Mouse (Mus musculus) kidney, postnatal 0 days (tissue): ENCODE measurements at regions not wholly inside any gene's neighbourhood (a gene's known extent, or its start where the extent isn't known, plus 50 kb on each side); places are given as distances from the start of the nearest gene placed in this dataset.
A peak's percentile ranks its signal among the peaks of the same experiment; 100 is the strongest.

ENCODE experiments used
- ATAC-seq: fragments of 200-750 bp; cut with Nextera tagmentation; replicated peaks from 2 replicates; pipeline ENCODE4 v1.8.0; 2017; ENCODE audit warnings: low read depth, moderate number of reproducible peaks, moderate TSS enrichment, moderate library complexity; ENCODE audit not compliant: low FRiP score
- DNase-seq: peaks from one replicate; pipeline ENCODE4 v3.0.0-alpha.2; 2016; ENCODE audit warnings: low spot score
- H3K27ac ChIP-seq: fragments of 300-500 bp; sonication (generic); 2 replicates; pipeline ENCODE4 v1.5.1; 2014; ENCODE audit warnings: mild to moderate bottlenecking
- H3K27me3 ChIP-seq: fragments of 300-500 bp; sonication (generic); 2 replicates; pipeline ENCODE4 v1.6.1; 2014; ENCODE audit warnings: low read length, mixed read lengths; ENCODE audit not compliant: insufficient read depth
- H3K36me3 ChIP-seq: fragments of 300-500 bp; sonication (generic); 2 replicates; pipeline ENCODE4 v1.6.1; 2014; ENCODE audit warnings: low read length, mixed read lengths; ENCODE audit not compliant: insufficient read depth
- H3K4me1 ChIP-seq: fragments of 300-500 bp; sonication (generic); replicated peaks from 2 replicates; pipeline ENCODE4 v1.6.1; 2014; ENCODE audit warnings: antibody characterized with exemption, low read length, mixed read lengths; ENCODE audit not compliant: insufficient read depth
- H3K4me2 ChIP-seq: fragments of 300-500 bp; sonication (generic); 2 replicates; pipeline ENCODE4 v1.6.1; 2014; ENCODE audit warnings: mild to moderate bottlenecking, low read length, moderate library complexity, mixed read lengths
- H3K4me3 ChIP-seq: fragments of 300-500 bp; sonication (generic); replicated peaks from 2 replicates; pipeline ENCODE4 v1.5.1; 2014; ENCODE audit warnings: low read depth, low read length
- H3K9ac ChIP-seq: fragments of 300-500 bp; sonication (generic); 2 replicates; pipeline ENCODE4 v1.6.1; 2014; ENCODE audit warnings: low read depth, low read length
- H3K9me3 ChIP-seq: fragments of 300-500 bp; sonication (generic); replicated peaks from 2 replicates; pipeline ENCODE4 v1.6.1; 2016; ENCODE audit warnings: low read length, inconsistent platforms, mixed read lengths
- CTCF ChIP-seq: IDR thresholded peaks from 2 replicates; pipeline ENCODE4 v1.5.1; 2016; ENCODE audit warnings: antibody characterized with exemption, low read depth, mild to moderate bottlenecking, moderate library complexity
- WGBS: fragments of 180-500 bp; shearing (Covaris S2); extraction: QIAGEN DNeasy Blood & Tissue Kit; methylation state at CpG from one replicate; pipeline ENCODE4 v1.1.7; 2014; 5-methylcytosine and 5-hydroxymethylcytosine counted together

DNA sequence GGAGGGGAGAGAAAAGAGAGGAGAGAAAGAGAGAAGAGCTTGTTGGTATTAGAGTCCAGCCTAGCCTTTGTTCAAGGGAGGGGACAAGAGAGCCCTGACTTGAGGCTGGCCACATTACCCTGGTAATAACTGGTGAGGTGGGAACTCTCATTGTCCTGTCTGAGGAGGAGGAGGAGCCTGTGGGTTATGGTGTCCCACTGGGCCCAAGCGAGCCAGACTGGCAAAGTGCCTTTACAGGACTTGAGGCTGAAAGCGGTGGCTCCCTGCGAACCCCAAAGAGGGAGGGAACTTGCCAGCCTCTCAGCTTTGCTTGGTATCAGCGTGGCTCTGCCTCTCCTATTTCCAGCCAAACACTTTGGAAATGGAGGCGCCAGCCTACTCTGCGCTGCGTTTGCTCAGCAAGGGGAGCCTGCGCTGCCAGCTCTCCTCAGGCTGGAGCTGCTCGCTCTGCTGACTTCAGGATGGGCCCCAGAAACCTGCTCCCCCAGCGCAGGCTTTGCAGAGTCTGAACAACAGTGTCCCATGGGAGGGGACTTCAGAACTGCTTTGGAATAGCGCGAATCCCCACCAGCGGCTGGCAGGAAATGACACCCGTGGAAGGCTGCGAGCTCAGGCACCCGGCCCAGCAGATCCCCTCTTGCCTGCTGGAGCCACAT lies 66.4 kb upstream of the Pmepa1 start:
- no peak for TF ChIP-seq CTCF
- no peak overlapping the region for H3K9ac ChIP-seq
- peaks cover 18% of the 10 kb centered on the region for H3K4me1 ChIP-seq
- H3K36me3 ChIP-seq: no peaks in the 10 kb centered on the region
- H3K4me3 ChIP-seq: no peak overlapping the region
- H3K4me2 ChIP-seq: no peak overlapping the region
- H3K27me3 ChIP-seq: no peaks in the 10 kb centered on the region
- ATAC-seq (peak; percentile 18; the same call in 1 of the 2 replicates), DNase-seq (peak; percentile 42)
- no peak overlapping the region for H3K27ac ChIP-seq
- no peaks in the 10 kb centered on the region for H3K9me3 ChIP-seq
- 45% methylated on average over 16 of the region's 16 CpGs for WGBS

DNA sequence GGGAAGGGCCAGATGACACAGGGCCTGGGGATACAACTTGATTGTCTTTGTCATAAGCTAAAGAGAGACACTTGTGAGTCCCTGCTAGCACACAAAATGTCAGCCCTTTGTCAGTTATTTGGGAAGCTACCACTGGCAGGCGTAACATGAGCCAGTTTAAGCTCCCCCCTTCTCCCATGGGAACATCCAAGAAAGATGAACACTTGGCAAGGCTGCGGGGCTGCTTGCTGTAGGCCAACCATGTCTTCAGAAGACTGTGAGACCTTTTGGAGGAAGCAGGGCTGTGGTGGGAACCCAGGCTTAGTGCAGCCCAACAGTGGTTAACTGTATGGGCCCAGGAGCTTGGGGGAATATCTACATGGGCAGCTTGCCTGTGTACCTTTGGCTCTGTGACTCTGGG lies 67.3 kb upstream of the Pmepa1 start:
- no peak for ATAC-seq

GRCm38 (mm10) chr2:173344221-173344620 lies 67.9 kb upstream of the Pmepa1 start:
- no peaks in the 10 kb centered on the region for H3K36me3 ChIP-seq
- no peak overlapping the region for H3K4me3 ChIP-seq
- no peak for ATAC-seq
- H3K4me2 ChIP-seq: no peak overlapping the region
- no peak for DNase-seq
- TF ChIP-seq CTCF: peak; percentile 38; the same call in 1 of the 2 replicates
- H3K27me3 ChIP-seq: no peaks in the 10 kb centered on the region
- no peak overlapping the region for H3K9ac ChIP-seq
- WGBS: 96% methylated on average over 5 of the region's 5 CpGs
- no peaks in the 10 kb centered on the region for H3K9me3 ChIP-seq
- peaks cover 18% of the 10 kb centered on the region for H3K4me1 ChIP-seq
- no peak overlapping the region for H3K27ac ChIP-seq

More for the DNA sequence above, 67.3 kb upstream of the Pmepa1 start:
- Histone ChIP-seq H3K4me3 (no peak overlapping the region), H3K9me3 (no peaks in the 10 kb centered on the region), H3K27me3 (no peaks in the 10 kb centered on the region), H3K36me3 (no peaks in the 10 kb centered on the region), H3K4me2 (no peak overlapping the region), H3K4me1 (peaks cover 18% of the 10 kb centered on the region), H3K9ac (no peak overlapping the region), H3K27ac (no peak overlapping the region)
- DNase-seq: no peak
- TF ChIP-seq CTCF: no peak
- WGBS: 76% methylated on average over 2 of the region's 2 CpGs

DNA sequence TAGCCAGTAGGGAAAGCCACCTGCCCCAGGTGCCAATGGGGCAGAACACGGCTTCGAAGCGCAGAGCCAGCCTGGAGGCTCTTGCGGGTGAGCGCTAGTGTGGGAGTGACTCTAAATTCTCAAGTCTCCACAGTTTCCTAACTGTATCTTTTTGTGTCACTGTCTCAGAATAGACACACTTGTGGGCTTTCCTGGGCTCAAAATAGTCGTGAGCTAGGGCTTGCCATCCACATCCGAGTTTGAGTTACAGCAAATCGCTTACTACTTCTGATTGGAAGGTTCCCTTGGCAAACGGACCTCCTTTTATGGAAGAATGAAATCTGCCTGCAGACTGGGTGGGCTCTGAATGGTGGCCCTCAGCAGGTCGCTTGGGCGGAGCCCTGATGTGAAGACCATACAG lies 71.0 kb upstream of the Pmepa1 start:
- Histone ChIP-seq H3K9ac (no peak overlapping the region), H3K27ac (no peak overlapping the region), H3K27me3 (no peaks in the 10 kb centered on the region), H3K4me1 (peaks cover 6% of the 10 kb centered on the region; the same call in 1 of the 2 replicates), H3K4me2 (no peak overlapping the region), H3K36me3 (no peaks in the 10 kb centered on the region), H3K4me3 (no peak overlapping the region), H3K9me3 (no peaks in the 10 kb centered on the region)
- ATAC-seq (no peak), DNase-seq (no peak)
- TF ChIP-seq CTCF: no peak
- WGBS: 64% methylated on average over 11 of the region's 11 CpGs

GRCm38 (mm10) chr2:173348757-173349156 lies 72.4 kb upstream of the Pmepa1 start:
- 0 out of 2 replicates have a peak, but pooled peaks cover 4% of the 10 kb centered on the region for H3K4me1 ChIP-seq
- no peak overlapping the region for H3K4me2 ChIP-seq
- no peak overlapping the region for H3K9ac ChIP-seq
- H3K9me3 ChIP-seq: no peaks in the 10 kb centered on the region
- 84% methylated on average over 3 of the region's 3 CpGs for WGBS
- ATAC-seq (no peak), DNase-seq (no peak)
- TF ChIP-seq CTCF: no peak
- no peaks in the 10 kb centered on the region for H3K27me3 ChIP-seq
- no peak overlapping the region for H3K27ac ChIP-seq
- no peak overlapping the region for H3K4me3 ChIP-seq
- no peaks in the 10 kb centered on the region for H3K36me3 ChIP-seq

DNA sequence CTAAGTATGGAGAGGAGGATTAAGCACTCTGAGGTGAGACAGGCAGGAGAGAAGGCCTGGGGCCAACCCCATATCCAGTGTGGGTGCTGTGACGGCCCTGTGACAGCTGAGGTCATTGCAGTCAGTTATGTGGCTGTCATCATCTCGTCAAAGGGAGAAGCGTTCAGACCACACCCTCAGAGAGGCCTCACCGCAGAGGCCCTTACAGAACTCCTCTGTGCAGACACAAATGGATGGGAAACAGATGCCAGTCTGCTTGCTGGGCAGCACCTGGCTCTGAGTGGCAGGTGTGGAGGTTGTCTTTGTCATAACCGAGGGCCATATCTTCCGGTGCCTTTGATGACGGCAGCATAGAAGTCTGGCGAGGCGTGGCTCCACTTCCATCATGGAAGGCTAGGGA lies 73.2 kb upstream of the Pmepa1 start:
- 0 out of 2 replicates have a peak, but pooled peaks cover 4% of the 10 kb centered on the region for H3K4me1 ChIP-seq
- H3K27me3 ChIP-seq: no peaks in the 10 kb centered on the region
- no peak overlapping the region for H3K4me2 ChIP-seq
- no peak overlapping the region for H3K27ac ChIP-seq
- no peaks in the 10 kb centered on the region for H3K9me3 ChIP-seq
- 87% methylated on average over 9 of the region's 9 CpGs for WGBS
- ATAC-seq (no peak), DNase-seq (no peak)
- H3K36me3 ChIP-seq: no peaks in the 10 kb centered on the region
- no peak overlapping the region for H3K4me3 ChIP-seq
- TF ChIP-seq CTCF: no peak
- H3K9ac ChIP-seq: no peak overlapping the region

DNA sequence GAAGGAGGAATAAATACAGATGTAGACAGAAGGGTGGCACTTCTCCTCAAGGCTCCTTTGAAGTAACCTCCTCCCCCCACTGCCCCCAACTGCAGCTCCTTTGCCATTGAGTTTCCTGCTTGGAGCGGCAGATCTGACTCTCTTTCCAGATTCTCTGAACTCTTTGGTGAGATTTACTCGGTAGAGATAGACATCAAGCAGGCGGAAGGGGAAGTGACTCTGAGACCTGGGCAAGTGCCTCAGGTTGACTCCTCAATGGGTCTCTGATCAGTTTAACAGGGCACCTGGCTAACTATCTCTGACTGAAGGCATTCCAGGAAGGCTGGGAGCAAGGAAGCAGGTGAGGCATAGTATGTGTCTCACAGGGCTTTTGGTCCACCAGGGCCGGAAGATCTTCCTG lies 73.6 kb upstream of the Pmepa1 start:
- Histone ChIP-seq H3K9me3 (no peaks in the 10 kb centered on the region), H3K4me2 (no peak overlapping the region), H3K27ac (no peak overlapping the region), H3K4me3 (no peak overlapping the region), H3K27me3 (no peaks in the 10 kb centered on the region), H3K4me1 (0 out of 2 replicates have a peak, but pooled peaks cover 4% of the 10 kb centered on the region), H3K9ac (no peak overlapping the region), H3K36me3 (no peaks in the 10 kb centered on the region)
- DNase-seq: no peak
- WGBS: 82% methylated on average over 4 of the region's 4 CpGs
- TF ChIP-seq CTCF: no peak
- ATAC-seq: no peak
